Mouse (Mus musculus): ENCODE measurements around the gene Ptprh. TPM values are rescaled to one million over a fixed set of nuclear protein-coding genes. Genes with fewer than 3 reads are reported as not detected.

Ptprh gene
- polyA plus RNA-seq (2015; fragmentation: Nextera tagmentation; extraction: Ambion mirVana), result not detected in 2 replicates

- no peaks in the 10 kb centered on the region for H3K36me3 ChIP-seq (replicated peaks; ENCODE audit: insufficient read depth, low read length)
- ATAC-seq, result no peak
- no peak within 1 kb of the TSS for H3K9ac ChIP-seq (replicated peaks)
- H3K4me3 ChIP-seq (ENCODE audit: low read depth, low read length), result no peak within 1 kb of the TSS
- no peaks in the 10 kb centered on the region for H3K9me3 ChIP-seq (ENCODE audit: low read length)
- no peaks in the 10 kb centered on the region for H3K4me1 ChIP-seq (ENCODE audit: insufficient read depth)
- 52% methylated on average over 6 of the region's 6 CpGs for WGBS (ENCODE audit: insufficient replicate concordance)
- no peak for TF ChIP-seq EP300 (IDR thresholded peaks at IDR 0.05; ENCODE audit: low read depth)
- no peak for TF ChIP-seq CTCF (IDR thresholded peaks at IDR 0.05; ENCODE audit: low read depth)
- no peaks in the 10 kb centered on the region for H3K27me3 ChIP-seq (ENCODE audit: insufficient read depth, low read length)
- DNase-seq, result no peak
- H3K27ac ChIP-seq (ENCODE audit: low read depth), result no peak within 1 kb of the TSS
- H3K4me2 ChIP-seq (ENCODE audit: low read depth, low read length), result no peak within 1 kb of the TSS
These were observed at the start of gene Ptprh for GRCm38 (mm10) chr7:4603873-4604272. Gene Ptprh, minus strand, starts transcription at chr7:4604041.

DNA sequence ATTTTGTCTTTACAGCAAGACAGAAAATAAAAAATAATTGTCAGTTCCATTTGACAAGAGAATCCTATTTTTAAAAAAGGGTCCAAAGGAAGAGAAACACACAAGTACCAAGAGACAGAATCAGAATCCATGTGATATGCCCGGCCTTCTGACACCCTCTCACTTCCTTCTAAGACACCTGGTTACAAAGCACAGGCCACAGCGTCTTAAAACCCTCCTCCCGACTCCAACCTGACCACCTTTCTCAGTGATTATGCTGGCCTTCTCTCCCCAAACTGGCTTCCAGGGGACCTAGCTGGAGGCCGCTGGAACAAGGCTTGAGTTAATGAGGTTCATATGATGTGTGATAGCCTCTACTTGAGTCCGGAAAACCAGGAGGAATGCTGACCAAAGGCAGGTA lies 49.5 kb upstream of the Ptprh start:
- no peak overlapping the region for H3K4me3 ChIP-seq (ENCODE audit: low read depth, low read length)
- no peaks in the 10 kb centered on the region for H3K9me3 ChIP-seq (ENCODE audit: low read length)
- H3K27ac ChIP-seq (ENCODE audit: low read depth), result peak overlapping the region; percentile 92
- 31% methylated on average over 5 of the region's 5 CpGs for WGBS (ENCODE audit: insufficient replicate concordance)
- no peak for DNase-seq
- peak overlapping the region; percentile 88 for H3K4me2 ChIP-seq (ENCODE audit: low read depth, low read length)
- peaks cover 68% of the 10 kb centered on the region for H3K4me1 ChIP-seq (ENCODE audit: insufficient read depth)
- TF ChIP-seq CTCF (IDR thresholded peaks at IDR 0.05; ENCODE audit: low read depth), result no peak
- TF ChIP-seq EP300 (IDR thresholded peaks at IDR 0.05; ENCODE audit: low read depth), result no peak
- ATAC-seq, result no peak
- H3K9ac ChIP-seq (replicated peaks), result peak overlapping the region; percentile 49; the same call in 1 of the 2 replicates
- H3K36me3 ChIP-seq (replicated peaks; ENCODE audit: insufficient read depth, low read length), result peaks cover 13% of the 10 kb centered on the region
- no peaks in the 10 kb centered on the region for H3K27me3 ChIP-seq (ENCODE audit: insufficient read depth, low read length)

GRCm38 (mm10) chr7:4652726-4653125 lies 48.9 kb upstream of the Ptprh start:
- no peak for TF ChIP-seq EP300 (IDR thresholded peaks at IDR 0.05; ENCODE audit: low read depth)
- TF ChIP-seq CTCF (IDR thresholded peaks at IDR 0.05; ENCODE audit: low read depth), result no peak
- Histone ChIP-seq H3K4me1 (ENCODE audit: insufficient read depth) (peaks cover 74% of the 10 kb centered on the region), H3K4me3 (ENCODE audit: low read depth, low read length) (no peak overlapping the region), H3K27me3 (ENCODE audit: insufficient read depth, low read length) (no peaks in the 10 kb centered on the region), H3K9ac (replicated peaks) (0 out of 2 replicates have a peak overlapping the region, but pooled peaks have one; percentile 7), H3K4me2 (ENCODE audit: low read depth, low read length) (peak overlapping the region; percentile 88), H3K27ac (ENCODE audit: low read depth) (peak overlapping the region; percentile 92; the same call in 1 of the 2 replicates), H3K36me3 (replicated peaks; ENCODE audit: insufficient read depth, low read length) (peaks cover 14% of the 10 kb centered on the region), H3K9me3 (ENCODE audit: low read length) (no peaks in the 10 kb centered on the region)
- no peak for ATAC-seq
- DNase-seq, result no peak
- WGBS (ENCODE audit: insufficient replicate concordance), result 64% methylated on average over 5 of the region's 5 CpGs

DNA sequence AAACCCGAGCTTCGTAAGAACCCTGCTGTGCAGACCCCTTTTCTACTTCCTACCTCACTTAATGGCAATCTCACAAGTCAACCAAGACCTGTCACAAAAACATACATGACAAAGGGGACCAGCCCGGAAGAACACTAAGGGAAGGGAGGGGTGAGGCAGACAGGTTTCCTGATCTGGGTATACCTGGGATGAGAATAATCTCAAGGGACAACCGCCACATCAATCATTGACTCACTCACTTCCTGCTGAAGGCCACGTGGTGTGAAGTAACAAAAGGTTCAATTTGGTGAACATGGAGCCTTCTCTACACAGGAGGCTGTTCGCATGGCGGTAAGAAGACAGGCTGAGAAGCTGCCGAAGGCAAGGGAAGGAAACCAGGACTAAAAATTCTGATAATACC lies 47.7 kb upstream of the Ptprh start:
- Histone ChIP-seq H3K4me2 (ENCODE audit: low read depth, low read length) (0 out of 2 replicates have a peak overlapping the region, but pooled peaks have one; percentile 5), H3K36me3 (replicated peaks; ENCODE audit: insufficient read depth, low read length) (peaks cover 19% of the 10 kb centered on the region), H3K27ac (ENCODE audit: low read depth) (no peak overlapping the region), H3K4me1 (ENCODE audit: insufficient read depth) (peaks cover 69% of the 10 kb centered on the region), H3K9me3 (ENCODE audit: low read length) (no peaks in the 10 kb centered on the region), H3K27me3 (ENCODE audit: insufficient read depth, low read length) (no peaks in the 10 kb centered on the region), H3K9ac (replicated peaks) (no peak overlapping the region), H3K4me3 (ENCODE audit: low read depth, low read length) (no peak overlapping the region)
- ATAC-seq (no peak), DNase-seq (no peak)
- TF ChIP-seq CTCF (IDR thresholded peaks at IDR 0.05; ENCODE audit: low read depth) (no peak), EP300 (IDR thresholded peaks at IDR 0.05; ENCODE audit: low read depth) (no peak)
- 49% methylated on average over 8 of the region's 8 CpGs for WGBS (ENCODE audit: insufficient replicate concordance)

DNA sequence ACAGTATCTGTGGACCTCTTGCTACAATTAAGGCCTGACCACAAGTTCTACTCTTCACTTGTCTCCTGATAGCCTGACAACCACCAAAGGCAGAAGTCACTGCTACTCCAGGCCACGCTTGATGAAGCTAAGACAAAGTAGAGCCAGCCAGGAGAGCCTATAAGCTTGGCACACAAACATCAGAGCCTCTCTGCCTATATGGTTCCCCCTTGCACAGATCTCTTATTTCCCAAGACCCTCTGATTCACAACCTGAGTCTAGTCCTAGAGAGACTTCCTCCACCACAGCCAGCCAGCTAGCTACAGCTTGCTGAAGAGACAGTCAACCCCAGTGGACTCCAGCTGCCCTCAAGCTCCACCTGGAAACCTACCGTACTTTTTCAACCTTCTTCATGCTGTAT lies 44.2 kb upstream of the Ptprh start:
- 74% methylated on average over 2 of the region's 2 CpGs for WGBS (ENCODE audit: insufficient replicate concordance)
- Histone ChIP-seq H3K27me3 (ENCODE audit: insufficient read depth, low read length) (no peaks in the 10 kb centered on the region), H3K9ac (replicated peaks) (no peak overlapping the region), H3K9me3 (ENCODE audit: low read length) (no peaks in the 10 kb centered on the region), H3K36me3 (replicated peaks; ENCODE audit: insufficient read depth, low read length) (peaks cover 48% of the 10 kb centered on the region), H3K4me1 (ENCODE audit: insufficient read depth) (peaks cover 34% of the 10 kb centered on the region), H3K27ac (ENCODE audit: low read depth) (peak overlapping the region; percentile 8; the same call in 1 of the 2 replicates), H3K4me3 (ENCODE audit: low read depth, low read length) (no peak overlapping the region), H3K4me2 (ENCODE audit: low read depth, low read length) (no peak overlapping the region)
- no peak for TF ChIP-seq EP300 (IDR thresholded peaks at IDR 0.05; ENCODE audit: low read depth)
- TF ChIP-seq CTCF (IDR thresholded peaks at IDR 0.05; ENCODE audit: low read depth), result no peak
- ATAC-seq, result no peak
- DNase-seq, result no peak

DNA sequence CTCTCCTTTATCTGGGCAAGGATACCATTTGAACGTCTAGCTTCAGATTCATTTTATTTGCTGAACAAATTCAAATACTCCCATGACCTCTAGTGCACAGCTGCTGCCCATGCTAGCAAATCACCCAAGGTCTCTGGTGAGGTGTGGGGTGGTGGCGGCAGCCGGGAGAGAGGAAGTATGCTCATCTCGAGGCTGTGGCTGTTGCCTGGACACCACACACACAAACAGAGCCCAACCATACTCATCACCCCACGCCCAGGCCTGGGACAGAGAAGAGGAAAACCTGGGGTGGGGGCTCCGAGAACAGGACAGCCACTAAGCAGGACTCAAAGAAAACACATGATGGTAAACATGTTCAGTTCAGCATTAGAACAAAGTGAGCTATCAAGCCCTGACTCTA lies 43.5 kb upstream of the Ptprh start:
- no peaks in the 10 kb centered on the region for H3K9me3 ChIP-seq (ENCODE audit: low read length)
- no peak for TF ChIP-seq EP300 (IDR thresholded peaks at IDR 0.05; ENCODE audit: low read depth)
- TF ChIP-seq CTCF (IDR thresholded peaks at IDR 0.05; ENCODE audit: low read depth), result no peak
- peaks cover 54% of the 10 kb centered on the region for H3K36me3 ChIP-seq (replicated peaks; ENCODE audit: insufficient read depth, low read length)
- H3K4me1 ChIP-seq (ENCODE audit: insufficient read depth), result peaks cover 27% of the 10 kb centered on the region
- H3K4me2 ChIP-seq (ENCODE audit: low read depth, low read length), result no peak overlapping the region
- no peaks in the 10 kb centered on the region for H3K27me3 ChIP-seq (ENCODE audit: insufficient read depth, low read length)
- ATAC-seq (peak; percentile 66), DNase-seq (no peak)
- H3K9ac ChIP-seq (replicated peaks), result no peak overlapping the region
- 23% methylated on average over 6 of the region's 6 CpGs for WGBS (ENCODE audit: insufficient replicate concordance)
- no peak overlapping the region for H3K27ac ChIP-seq (ENCODE audit: low read depth)
- H3K4me3 ChIP-seq (ENCODE audit: low read depth, low read length), result no peak overlapping the region

Measured in liver, postnatal 0 days (tissue).